In the genomic region with DNA sequence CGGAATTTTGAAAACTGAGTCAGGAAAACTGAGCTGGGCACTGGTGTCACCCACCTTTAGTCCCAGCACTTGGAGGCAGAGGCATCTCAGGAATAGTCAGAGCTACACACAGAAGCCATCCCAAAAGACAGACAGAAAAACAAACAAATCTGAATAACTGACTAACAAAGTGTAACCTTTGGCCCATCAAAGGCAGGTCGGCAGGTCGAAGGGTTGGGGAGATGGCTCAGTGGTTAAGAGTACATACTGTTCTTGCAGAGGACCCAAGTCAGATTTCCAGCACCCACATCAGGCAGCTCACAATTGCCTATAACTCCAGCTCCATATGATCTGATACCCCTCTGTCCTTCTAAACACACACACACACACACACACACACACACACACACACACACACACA, we compare ENCODE assay signal across 19 mouse cellular contexts. TPM values are rescaled to one million over a fixed set of nuclear protein-coding genes. Genes with fewer than 3 reads are reported as not detected.
DNase-seq lines count a peak whose midpoint lies in the region; ATAC-seq lines count a peak whose summit lies in the region.
"Had no signal": no experiment of that assay in that cellular context is flagged by ENCODE, and none has a peak within 500 bp of the region (broad histone marks: within the 10 kb centered on the region; RNA-seq: fewer than 3 reads in every experiment).

No protein-coding gene starts in this region.

- peaks cover 8% of the 10 kb centered on the region for H3K4me1 ChIP-seq in kidney, embryonic 14.5 days (ENCODE audit: control insufficient read depth, insufficient read depth, low read length)
- peaks cover 14% of the 10 kb centered on the region for H3K4me1 ChIP-seq in kidney, embryonic 16.5 days (ENCODE audit: insufficient read depth, low read length)

- H3K9me3 ChIP-seq in kidney, embryonic 14.5 days (ENCODE audit: control insufficient read depth, low read length) = no peaks in the 10 kb centered on the region
- no peaks in the 10 kb centered on the region for H3K9me3 ChIP-seq in kidney, embryonic 16.5 days (ENCODE audit: low read length)
- H3K9me3 ChIP-seq: embryonic facial prominence, embryonic 12.5 days; forebrain, embryonic 15.5 days; G1E; heart, embryonic 12.5 days had no signal

- H3K4me3 ChIP-seq in kidney, embryonic 14.5 days (ENCODE audit: low read length) = no peak overlapping the region
- H3K4me3 ChIP-seq in kidney, embryonic 16.5 days (ENCODE audit: low read length) = no peak overlapping the region
- H3K4me3 ChIP-seq: embryonic facial prominence, embryonic 12.5 days; forebrain, embryonic 15.5 days; heart, embryonic 12.5 days had no signal

- H3K27ac ChIP-seq in kidney, embryonic 14.5 days (ENCODE audit: low read depth, low read length) = no peak overlapping the region
- no peak overlapping the region for H3K27ac ChIP-seq in kidney, embryonic 16.5 days (ENCODE audit: low read length)
- H3K27ac ChIP-seq: embryonic facial prominence, embryonic 12.5 days; forebrain, embryonic 15.5 days had no signal

- no peaks in the 10 kb centered on the region for H3K36me3 ChIP-seq in kidney, embryonic 14.5 days (ENCODE audit: control insufficient read depth, insufficient read depth, low read length)
- no peaks in the 10 kb centered on the region for H3K36me3 ChIP-seq in kidney, embryonic 16.5 days (ENCODE audit: insufficient read depth, low read length)
- H3K36me3 ChIP-seq: embryonic facial prominence, embryonic 12.5 days; forebrain, embryonic 15.5 days; heart, embryonic 12.5 days had no signal

- no peak overlapping the region for H3K9ac ChIP-seq in kidney, embryonic 14.5 days (ENCODE audit: low read depth, low read length)
- no peak overlapping the region for H3K9ac ChIP-seq in kidney, embryonic 16.5 days (replicated peaks; ENCODE audit: low read length)
- H3K9ac ChIP-seq: embryonic facial prominence, embryonic 12.5 days; forebrain, embryonic 15.5 days; heart, embryonic 12.5 days had no signal

- no peak overlapping the region for H3K4me2 ChIP-seq in kidney, embryonic 14.5 days (replicated peaks; ENCODE audit: low read depth, low read length)
- H3K4me2 ChIP-seq in kidney, embryonic 16.5 days (replicated peaks; ENCODE audit: low read depth, low read length) = no peak overlapping the region
- H3K4me2 ChIP-seq: embryonic facial prominence, embryonic 12.5 days; forebrain, embryonic 15.5 days; heart, embryonic 12.5 days had no signal

- no peak for ATAC-seq in kidney, embryonic 14.5 days (ENCODE audit: low FRiP score, low TSS enrichment)
- no peak for ATAC-seq in kidney, embryonic 16.5 days (ENCODE audit: low FRiP score, low TSS enrichment)
- ATAC-seq: CD4-positive, CD25-positive, alpha-beta regulatory T cell, adult 4 months; forebrain, embryonic 15.5 days had no signal

- DNase-seq in adrenal gland, postnatal 10 days = peak; percentile 6
- DNase-seq in adrenal gland, postnatal 4 days (ENCODE audit: low spot score in 2 of 2) = no peak
- DNase-seq in kidney, adult 11 months = peak; percentile 12
- peak; percentile 8 for DNase-seq in kidney, postnatal 14 days
- DNase-seq in kidney, postnatal 25 days = peak; percentile 9 to 40
- DNase-seq: adrenal gland, adult 8-10 months; B cell, adult 2 months; cerebellum, adult 11-12 months; cerebellum, adult 9-10 months; cerebellum, postnatal 25 days; gastrocnemius, postnatal 14 days; heart, postnatal 36 days had no signal

- H3K27me3 ChIP-seq in kidney, embryonic 14.5 days (ENCODE audit: control insufficient read depth, insufficient read depth, low read length) = no peaks in the 10 kb centered on the region
- no peaks in the 10 kb centered on the region for H3K27me3 ChIP-seq in kidney, embryonic 16.5 days (ENCODE audit: insufficient read depth, low read length)
- H3K27me3 ChIP-seq: embryonic facial prominence, embryonic 12.5 days; forebrain, embryonic 15.5 days; heart, embryonic 12.5 days had no signal

- 73% methylated on average over 3 of the region's 3 CpGs for WGBS in kidney, embryonic 14.5 days
- 70% methylated on average over 3 of the region's 3 CpGs for WGBS in kidney, embryonic 16.5 days

RNA-seq across cellular contexts. Expression of gene Rad54l2, which starts 3.8 kb away (rescaled TPM):
- total RNA-seq in adrenal gland, postnatal 10 days (2021) = 10 to 100 TPM; 19.6 to 22.2 TPM
- 10 to 100 TPM; 27.5 to 27.8 TPM for total RNA-seq in adrenal gland, postnatal 4 days (2021)
- polyA plus RNA-seq in kidney, embryonic 14.5 days (2014; fragmentation: Nextera tagmentation; extraction: Ambion mirVana) = 7.5 and 7.9 TPM in 2 replicates
- polyA plus RNA-seq in kidney, embryonic 16.5 days (2015; fragmentation: Nextera tagmentation; extraction: Ambion mirVana) = 6.7 and 7.2 TPM in 2 replicates

RNA-seq across cellular contexts. Expression of gene Dcaf1, which starts 36.5 kb away (rescaled TPM):
- 10 to 100 TPM; 23.9 to 29.2 TPM for total RNA-seq in adrenal gland, postnatal 10 days (2021)
- 10 to 100 TPM; 34.1 to 39.8 TPM for total RNA-seq in adrenal gland, postnatal 4 days (2021)
- 21.0 and 33.9 TPM in 2 replicates for polyA plus RNA-seq in kidney, embryonic 14.5 days (2014; fragmentation: Nextera tagmentation; extraction: Ambion mirVana)
- 25.5 and 31.4 TPM in 2 replicates for polyA plus RNA-seq in kidney, embryonic 16.5 days (2015; fragmentation: Nextera tagmentation; extraction: Ambion mirVana)

Comparison
In these comparisons a context has a peak if more than half of its experiments do, and no peak if none do; other contexts are left out.
1. DNase-seq: peak in adrenal gland, postnatal 10 days (single experiment), kidney, adult 11 months (single experiment), kidney, postnatal 14 days (single experiment) and kidney, postnatal 25 days (2 of 2); none in adrenal gland, postnatal 4 days (0 of 2).